9 mouse cellular contexts compared by ENCODE assay signal in the genomic region with DNA sequence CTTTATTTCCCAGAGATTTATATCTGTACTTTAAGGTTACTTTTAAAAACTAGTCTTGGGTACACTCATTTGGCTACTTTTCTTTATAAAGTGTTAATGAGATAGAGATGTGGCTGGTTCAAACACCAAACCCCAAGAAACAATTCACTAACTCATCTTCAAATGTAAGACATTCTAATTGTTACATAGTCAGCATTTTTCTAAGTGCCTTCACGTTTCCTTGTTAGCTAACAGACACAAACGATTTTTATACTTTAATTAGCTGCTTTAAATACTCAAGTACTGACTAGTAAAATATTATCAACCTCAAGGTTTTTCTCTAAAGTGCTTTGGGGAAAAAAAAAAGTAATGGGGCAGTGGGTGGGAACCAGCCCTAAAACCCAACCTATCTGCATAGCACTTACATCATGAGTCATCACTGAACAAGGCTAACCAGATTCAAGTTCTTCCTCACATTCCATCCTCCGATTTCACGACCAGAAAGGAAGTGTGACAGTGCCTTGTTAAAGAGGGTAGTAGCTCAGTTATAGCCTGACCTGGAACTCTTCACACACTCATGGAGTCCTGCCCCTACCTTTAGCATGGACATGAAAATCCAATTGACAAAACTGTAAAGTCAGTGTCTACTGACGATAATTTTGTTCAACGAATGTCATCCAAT. TPM values are rescaled to one million over a fixed set of nuclear protein-coding genes. Genes with fewer than 3 reads are reported as not detected.
DNase-seq lines count a peak whose midpoint lies in the region; ATAC-seq and TF ChIP-seq lines count a peak whose summit lies in the region.
"Had no signal": no experiment of that assay in that cellular context is flagged by ENCODE, and none has a peak within 500 bp of the region (broad histone marks: within the 10 kb centered on the region; RNA-seq: fewer than 3 reads in every experiment).

No protein-coding gene starts in this region.

- H3K27ac ChIP-seq in forebrain, postnatal 0 days (ENCODE audit: low read depth, low read length), result 0 out of 2 replicates have a peak overlapping the region, but pooled peaks have one; percentile 96
- peak overlapping the region; percentile 98; the same call in 1 of the 2 replicates for H3K27ac ChIP-seq in midbrain, embryonic 15.5 days

- peak overlapping the region; percentile 98 for H3K9ac ChIP-seq in forebrain, postnatal 0 days
- H3K9ac ChIP-seq in midbrain, embryonic 15.5 days, result peak overlapping the region; percentile 98

- H3K27me3 ChIP-seq in forebrain, postnatal 0 days (ENCODE audit: insufficient read depth, low read length), result no peaks in the 10 kb centered on the region
- H3K27me3 ChIP-seq in midbrain, embryonic 15.5 days (replicated peaks), result no peaks in the 10 kb centered on the region

- peak overlapping the region; percentile 87 for H3K4me2 ChIP-seq in forebrain, postnatal 0 days (ENCODE audit: low read depth)
- peak overlapping the region; percentile 62 for H3K4me2 ChIP-seq in midbrain, embryonic 15.5 days

- TF ChIP-seq POLR2A in lung, adult 2 months (IDR thresholded peaks at IDR 0.05; ENCODE audit: borderline replicate concordance, extremely low read depth, low read depth, low read length), result 0 out of 2 replicates have a peak, but pooled peaks have one; percentile 5

- H3K4me3 ChIP-seq in lung, adult 2 months (replicated peaks; ENCODE audit: extremely low read depth, low read depth, low read length), result peak overlapping the region; percentile 89
- H3K4me3 ChIP-seq in forebrain, postnatal 0 days (ENCODE audit: low read depth, low read length), result peak overlapping the region; percentile 95
- H3K4me3 ChIP-seq in midbrain, embryonic 15.5 days, result peak overlapping the region; percentile 86

- TF ChIP-seq CTCF in lung, adult 2 months (IDR thresholded peaks at IDR 0.05; ENCODE audit: insufficient read depth, low read length), result no peak
- TF ChIP-seq CTCF in forebrain, postnatal 0 days (IDR thresholded peaks at IDR 0.05; ENCODE audit: low read depth), result no peak

- H3K9me3 ChIP-seq in forebrain, postnatal 0 days (ENCODE audit: low read length), result no peaks in the 10 kb centered on the region
- no peaks in the 10 kb centered on the region for H3K9me3 ChIP-seq in midbrain, embryonic 15.5 days

- ATAC-seq in activated CD4-positive, CD25-positive, alpha-beta regulatory T cell, adult 4 months, result peak; percentile 45
- no peak for ATAC-seq in forebrain, postnatal 0 days
- ATAC-seq in midbrain, embryonic 15.5 days (replicated peaks), result no peak

- peaks cover 12% of the 10 kb centered on the region; the same call in 1 of the 2 replicates for H3K36me3 ChIP-seq in forebrain, postnatal 0 days (ENCODE audit: insufficient read depth)
- H3K36me3 ChIP-seq in midbrain, embryonic 15.5 days (replicated peaks), result peaks cover 6% of the 10 kb centered on the region; the same call in 1 of the 2 replicates

- no peak for DNase-seq in lung, adult 2 months
- DNase-seq in lung, postnatal 10 days, result no peak
- peak; percentile 13 for DNase-seq in forebrain, postnatal 0 days
- DNase-seq in kidney, postnatal 14 days, result peak; percentile 46
- no peak for DNase-seq in right cerebral cortex, postnatal 25 days
- no peak for DNase-seq in adrenal gland, adult 18-20 months (ENCODE audit: low spot score in 2 of 2)

- WGBS in lung, adult 2 months, result 1% methylated on average over 6 of the region's 6 CpGs
- WGBS in forebrain, postnatal 0 days, result 4% methylated on average over 6 of the region's 6 CpGs
- WGBS in midbrain, embryonic 15.5 days, result 18% methylated on average over 6 of the region's 6 CpGs

- peaks cover 9% of the 10 kb centered on the region for H3K4me1 ChIP-seq in lung, adult 2 months (ENCODE audit: control insufficient read depth, insufficient read depth, low read length)
- peaks cover 19% of the 10 kb centered on the region for H3K4me1 ChIP-seq in forebrain, postnatal 0 days (ENCODE audit: insufficient read depth)
- peaks cover 28% of the 10 kb centered on the region for H3K4me1 ChIP-seq in midbrain, embryonic 15.5 days

RNA-seq across cellular contexts. Expression of gene Wsb1, which starts 1.5 kb away (rescaled TPM):
- polyA plus RNA-seq in lung, adult 2 months (2012; rRNA removed), result 74.0 and 101 TPM in 2 replicates
- 10 to 100 TPM; 81.8 to 88.3 TPM for polyA plus RNA-seq in activated CD4-positive, CD25-positive, alpha-beta regulatory T cell, adult 4 months (2017; shearing (Covaris generic))
- total RNA-seq in forebrain, postnatal 0 days (2014; rRNA removed), result 238 and 277 TPM in 2 replicates
- polyA plus RNA-seq in forebrain, postnatal 0 days (2015; fragmentation: Nextera tagmentation; extraction: Ambion mirVana), result 157 and 215 TPM in 2 replicates
- polyA plus RNA-seq in midbrain, embryonic 15.5 days (2015; fragmentation: Nextera tagmentation; extraction: Ambion mirVana), result 463 and 505 TPM in 2 replicates
- 10 to 100 TPM; 34.5 to 46.1 TPM for total RNA-seq in adrenal gland, adult 18-20 months (2021)

RNA-seq across cellular contexts. Expression of gene Gm9964, which starts 43.7 kb away (rescaled TPM):
- polyA plus RNA-seq in lung, adult 2 months (2012; rRNA removed), result not detected in 2 replicates
- not detected for polyA plus RNA-seq in activated CD4-positive, CD25-positive, alpha-beta regulatory T cell, adult 4 months (2017; shearing (Covaris generic))
- not detected in 2 replicates for total RNA-seq in forebrain, postnatal 0 days (2014; rRNA removed)
- polyA plus RNA-seq in forebrain, postnatal 0 days (2015; fragmentation: Nextera tagmentation; extraction: Ambion mirVana), result not detected in 2 replicates
- not detected in 2 replicates for polyA plus RNA-seq in midbrain, embryonic 15.5 days (2015; fragmentation: Nextera tagmentation; extraction: Ambion mirVana)
- total RNA-seq in adrenal gland, adult 18-20 months (2021), result not detected
- total RNA-seq: heart, postnatal 14 days had no signal

Comparison
In these comparisons a context has a peak if more than half of its experiments do, and no peak if none do; other contexts are left out.
1. DNase-seq: peak in forebrain, postnatal 0 days (single experiment) and kidney, postnatal 14 days (single experiment); none in lung, adult 2 months (single experiment), lung, postnatal 10 days (single experiment), right cerebral cortex, postnatal 25 days (single experiment) and adrenal gland, adult 18-20 months (0 of 2).
2. Peak in every context shown above with its lines, with median percentiles within 50 percentile points of each other: H3K4me3 ChIP-seq.